Mouse (Mus musculus): Measurements from ENCODE around the gene Sebox. TPM values are rescaled to one million over a fixed set of nuclear protein-coding genes. Genes with fewer than 3 reads are reported as not detected.

Gene Sebox
- 4.9 TPM for polyA plus RNA-seq (2015; fragmentation: Illumina TruSeq; extraction: RNeasy Lipid Tissue Mini Kit (QIAGEN cat#74804); ENCODE audit: low read depth, low replicate concordance)

GRCm38 (mm10) chr11:78502909-78503650 lies at the start of gene Sebox:
Sebox (plus strand) TSS chr11:78503447.

GRCm38 (mm10) chr11:78465568-78466180 lies 37.6 kb upstream of the Sebox start, which contains the start of gene Slc46a1:
Slc46a1 (plus strand) TSS chr11:78465697.

GRCm38 (mm10) chr11:78497544-78498522 lies 5.4 kb upstream of the Sebox start, which contains the start of gene Sarm1:
Sarm1 (minus strand) TSS chr11:78497754.

GRCm38 (mm10) chr11:78499004-78499403 lies 4.2 kb upstream of the Sebox start, which contains the start of gene Vtn:
Vtn (plus strand) TSS chr11:78499091.

GRCm38 (mm10) chr11:78512025-78512957 lies 9.0 kb downstream of the Sebox start, which contains the start of the genes Tmem199 and Poldip2:
Tmem199 (minus strand) TSS chr11:78512172.
Poldip2 (plus strand) TSS chr11:78512193.

GRCm38 (mm10) chr11:78536080-78536689 lies 32.9 kb downstream of the Sebox start, which contains the start of the genes Tnfaip1 and Ift20:
Tnfaip1 (minus strand) TSS chr11:78536332.
Ift20 (plus strand) TSS chr11:78536361.

GRCm38 (mm10) chr11:78550168-78551058 lies 47.2 kb downstream of the Sebox start, which contains the start of gene Tmem97:
Tmem97 (minus strand) TSS chr11:78550777.

Other genes starting within 250 kb of the Sebox start
- 99.7 TPM for gene 2610507B11Rik, start 241.7 kb upstream of the Sebox start, polyA plus RNA-seq (2015; fragmentation: Illumina TruSeq; extraction: RNeasy Lipid Tissue Mini Kit (QIAGEN cat#74804); ENCODE audit: low read depth, low replicate concordance)
- gene BC030499, start 212.6 kb upstream of the Sebox start, polyA plus RNA-seq (2015; fragmentation: Illumina TruSeq; extraction: RNeasy Lipid Tissue Mini Kit (QIAGEN cat#74804); ENCODE audit: low read depth, low replicate concordance): 15.8 TPM
- gene Spag5, start 201.9 kb upstream of the Sebox start, polyA plus RNA-seq (2015; fragmentation: Illumina TruSeq; extraction: RNeasy Lipid Tissue Mini Kit (QIAGEN cat#74804); ENCODE audit: low read depth, low replicate concordance): 8.5 TPM
- 1,477 TPM for gene Aldoc, start 180.5 kb upstream of the Sebox start, polyA plus RNA-seq (2015; fragmentation: Illumina TruSeq; extraction: RNeasy Lipid Tissue Mini Kit (QIAGEN cat#74804); ENCODE audit: low read depth, low replicate concordance)
- 43.4 TPM for gene Pigs, start 175.0 kb upstream of the Sebox start, polyA plus RNA-seq (2015; fragmentation: Illumina TruSeq; extraction: RNeasy Lipid Tissue Mini Kit (QIAGEN cat#74804); ENCODE audit: low read depth, low replicate concordance)
- 49.8 TPM for gene Unc119, start 160.0 kb upstream of the Sebox start, polyA plus RNA-seq (2015; fragmentation: Illumina TruSeq; extraction: RNeasy Lipid Tissue Mini Kit (QIAGEN cat#74804); ENCODE audit: low read depth, low replicate concordance)
- gene Foxn1, start 116.9 kb upstream of the Sebox start, polyA plus RNA-seq (2015; fragmentation: Illumina TruSeq; extraction: RNeasy Lipid Tissue Mini Kit (QIAGEN cat#74804); ENCODE audit: low read depth, low replicate concordance): not detected
- not detected for gene Slc13a2, start 81.2 kb upstream of the Sebox start, polyA plus RNA-seq (2015; fragmentation: Illumina TruSeq; extraction: RNeasy Lipid Tissue Mini Kit (QIAGEN cat#74804); ENCODE audit: low read depth, low replicate concordance)
- 10.3 TPM for gene Slc46a1, start 37.8 kb upstream of the Sebox start, polyA plus RNA-seq (2015; fragmentation: Illumina TruSeq; extraction: RNeasy Lipid Tissue Mini Kit (QIAGEN cat#74804); ENCODE audit: low read depth, low replicate concordance)
- 16.7 TPM for gene Sarm1, start 5.7 kb upstream of the Sebox start, polyA plus RNA-seq (2015; fragmentation: Illumina TruSeq; extraction: RNeasy Lipid Tissue Mini Kit (QIAGEN cat#74804); ENCODE audit: low read depth, low replicate concordance)
- 86.5 TPM for gene Vtn, start 4.4 kb upstream of the Sebox start, polyA plus RNA-seq (2015; fragmentation: Illumina TruSeq; extraction: RNeasy Lipid Tissue Mini Kit (QIAGEN cat#74804); ENCODE audit: low read depth, low replicate concordance)
- gene Tmem199, start 8.7 kb downstream of the Sebox start, polyA plus RNA-seq (2015; fragmentation: Illumina TruSeq; extraction: RNeasy Lipid Tissue Mini Kit (QIAGEN cat#74804); ENCODE audit: low read depth, low replicate concordance): 90.3 TPM
- gene Poldip2, start 8.7 kb downstream of the Sebox start, polyA plus RNA-seq (2015; fragmentation: Illumina TruSeq; extraction: RNeasy Lipid Tissue Mini Kit (QIAGEN cat#74804); ENCODE audit: low read depth, low replicate concordance): 139 TPM
- 31.9 TPM for gene Tnfaip1, start 32.9 kb downstream of the Sebox start, polyA plus RNA-seq (2015; fragmentation: Illumina TruSeq; extraction: RNeasy Lipid Tissue Mini Kit (QIAGEN cat#74804); ENCODE audit: low read depth, low replicate concordance)
- 141 TPM for gene Ift20, start 32.9 kb downstream of the Sebox start, polyA plus RNA-seq (2015; fragmentation: Illumina TruSeq; extraction: RNeasy Lipid Tissue Mini Kit (QIAGEN cat#74804); ENCODE audit: low read depth, low replicate concordance)
- 31.8 TPM for gene Tmem97, start 47.3 kb downstream of the Sebox start, polyA plus RNA-seq (2015; fragmentation: Illumina TruSeq; extraction: RNeasy Lipid Tissue Mini Kit (QIAGEN cat#74804); ENCODE audit: low read depth, low replicate concordance)
- gene Nlk, start 193.9 kb downstream of the Sebox start, polyA plus RNA-seq (2015; fragmentation: Illumina TruSeq; extraction: RNeasy Lipid Tissue Mini Kit (QIAGEN cat#74804); ENCODE audit: low read depth, low replicate concordance): 70.7 TPM
- 27.6 TPM for gene Ccnq, start 248.3 kb downstream of the Sebox start, polyA plus RNA-seq (2015; fragmentation: Illumina TruSeq; extraction: RNeasy Lipid Tissue Mini Kit (QIAGEN cat#74804); ENCODE audit: low read depth, low replicate concordance)

Data from brain, adult 10 weeks (tissue).